Mouse (Mus musculus): Measurements from ENCODE around the gene Fam161a. TPM values are rescaled to one million over a fixed set of nuclear protein-coding genes. Genes with fewer than 3 reads are reported as not detected.

Fam161a gene
- polyA plus RNA-seq, 1 experiment = 0.18 TPM

DNA sequence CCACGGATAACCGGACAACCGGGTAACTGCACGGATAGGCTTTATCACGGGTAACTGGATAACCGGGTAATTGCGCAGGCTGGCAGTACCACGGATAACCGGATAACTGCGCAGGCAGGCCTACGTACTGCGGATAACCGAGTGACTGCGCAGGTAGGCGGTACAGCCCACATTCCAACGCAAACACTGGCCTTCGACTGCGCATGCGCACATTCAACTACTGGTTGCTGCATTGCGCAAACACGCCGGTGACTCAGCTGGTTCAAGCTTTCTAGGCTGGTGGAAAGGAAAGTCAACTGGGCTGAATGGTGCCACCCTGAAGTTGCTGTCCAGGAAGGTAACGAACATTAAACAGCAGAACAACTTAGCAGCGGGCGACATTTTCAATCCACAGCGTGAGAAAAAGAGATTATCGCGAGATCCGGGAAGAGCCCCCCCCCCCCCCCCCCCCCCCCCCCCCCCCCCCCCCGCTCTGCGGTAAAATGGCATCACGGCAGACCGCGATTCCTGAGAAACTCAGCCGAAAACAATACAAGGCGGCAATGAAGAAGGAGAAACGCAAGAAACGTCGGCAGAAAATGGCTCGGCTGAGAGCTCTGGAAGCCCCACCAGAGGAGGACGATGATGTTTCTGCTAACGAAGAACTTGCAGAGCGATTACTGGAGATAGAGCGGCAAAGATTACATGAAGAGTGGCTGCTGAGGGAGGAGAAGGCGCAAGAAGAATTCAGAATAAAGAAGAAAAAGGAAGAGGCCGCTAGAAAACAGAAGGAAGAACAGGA is 34.4 kb upstream of the Fam161a start:
- Histone ChIP-seq H3K9me3 (ENCODE audit: control insufficient read depth, low read length) (peaks cover 13% of the 10 kb centered on the region), H3K4me3 (replicated peaks) (peak overlapping the region; percentile 79), H3K36me3 (ENCODE audit: control insufficient read depth) (peaks cover 51% of the 10 kb centered on the region), H3K4me1 (ENCODE audit: control insufficient read depth) (peaks cover 48% of the 10 kb centered on the region), H3K27me3 (ENCODE audit: control insufficient read depth) (no peaks in the 10 kb centered on the region)
- peak; percentile 10; the same call in 1 of the 2 replicates for TF ChIP-seq GATA1 (IDR thresholded peaks at IDR 0.05; ENCODE audit: low read length)
- no peak for TF ChIP-seq TAL1 (IDR thresholded peaks at IDR 0.05; ENCODE audit: low read length)

DNA sequence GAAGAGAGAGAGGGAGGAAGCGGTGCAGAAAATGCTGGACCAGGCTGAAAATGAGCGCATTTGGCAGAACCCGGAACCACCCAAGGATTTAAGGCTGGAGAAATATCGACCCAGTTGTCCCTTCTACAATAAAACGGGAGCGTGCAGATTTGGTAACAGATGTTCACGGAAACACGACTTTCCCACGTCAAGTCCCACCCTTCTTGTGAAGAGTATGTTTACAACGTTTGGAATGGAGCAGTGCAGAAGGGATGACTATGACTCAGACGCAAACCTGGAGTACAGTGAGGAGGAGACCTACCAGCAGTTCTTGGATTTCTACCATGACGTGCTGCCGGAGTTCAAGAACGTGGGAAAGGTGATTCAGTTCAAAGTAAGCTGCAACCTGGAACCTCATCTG is 33.7 kb upstream of the Fam161a start:
- Histone ChIP-seq H3K4me3 (replicated peaks) (peak overlapping the region; percentile 79), H3K36me3 (ENCODE audit: control insufficient read depth) (peaks cover 58% of the 10 kb centered on the region), H3K4me1 (ENCODE audit: control insufficient read depth) (peaks cover 53% of the 10 kb centered on the region), H3K9me3 (ENCODE audit: control insufficient read depth, low read length) (peaks cover 13% of the 10 kb centered on the region), H3K27me3 (ENCODE audit: control insufficient read depth) (no peaks in the 10 kb centered on the region)
- TF ChIP-seq TAL1 (IDR thresholded peaks at IDR 0.05; ENCODE audit: low read length) = no peak
- TF ChIP-seq GATA1 (IDR thresholded peaks at IDR 0.05; ENCODE audit: low read length) = no peak

DNA sequence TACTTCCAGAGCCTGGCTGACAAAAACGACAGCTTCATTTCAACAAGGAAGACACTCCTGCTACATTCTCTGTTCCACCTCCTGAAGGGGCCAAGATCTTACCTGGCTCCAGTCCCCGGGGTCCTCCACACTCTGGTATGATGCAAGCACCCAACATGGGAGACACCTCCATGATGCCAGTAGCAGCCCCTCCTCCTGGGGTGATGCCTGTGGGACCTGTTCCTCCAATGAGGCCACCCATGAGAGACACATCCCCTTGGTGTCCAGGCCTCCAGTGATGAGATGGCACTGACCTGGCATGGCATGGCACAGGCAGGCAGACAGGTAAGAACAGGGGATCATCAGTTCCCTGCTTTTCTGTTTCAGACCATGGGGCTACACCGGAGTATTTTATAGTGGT is 29.1 kb upstream of the Fam161a start:
- TF ChIP-seq TAL1 (IDR thresholded peaks at IDR 0.05; ENCODE audit: low read length) (no peak), GATA1 (IDR thresholded peaks at IDR 0.05; ENCODE audit: low read length) (no peak)
- peaks cover 65% of the 10 kb centered on the region for H3K4me1 ChIP-seq (ENCODE audit: control insufficient read depth)
- peak overlapping the region; percentile 19 for H3K4me3 ChIP-seq (replicated peaks)
- no peaks in the 10 kb centered on the region; the same call in 1 of the 2 replicates for H3K9me3 ChIP-seq (ENCODE audit: control insufficient read depth, low read length)
- H3K27me3 ChIP-seq (ENCODE audit: control insufficient read depth) = no peaks in the 10 kb centered on the region
- H3K36me3 ChIP-seq (ENCODE audit: control insufficient read depth) = peaks cover 68% of the 10 kb centered on the region

DNA sequence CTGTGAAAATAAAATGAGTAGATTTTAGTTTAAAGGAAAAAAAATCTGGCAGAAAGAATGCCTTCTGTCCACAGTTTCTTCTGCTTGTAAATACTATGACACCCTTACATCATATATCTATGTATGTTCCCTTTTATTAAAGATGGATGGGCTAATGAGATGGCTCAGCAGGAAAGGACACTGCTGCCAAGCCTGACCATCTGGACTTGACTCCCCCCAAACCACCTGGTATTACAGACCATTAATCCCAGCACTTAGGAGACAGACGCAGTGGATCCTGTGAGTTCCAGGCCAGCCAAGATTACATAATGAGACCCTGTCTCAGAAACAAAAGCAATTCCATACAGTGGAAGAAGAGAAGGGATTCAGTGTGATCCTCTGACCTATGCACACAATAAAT is 28.6 kb upstream of the Fam161a start:
- TF ChIP-seq TAL1 (IDR thresholded peaks at IDR 0.05; ENCODE audit: low read length) (no peak), GATA1 (IDR thresholded peaks at IDR 0.05; ENCODE audit: low read length) (no peak)
- Histone ChIP-seq H3K27me3 (ENCODE audit: control insufficient read depth) (no peaks in the 10 kb centered on the region), H3K4me3 (replicated peaks) (no peak overlapping the region), H3K36me3 (ENCODE audit: control insufficient read depth) (peaks cover 65% of the 10 kb centered on the region), H3K9me3 (ENCODE audit: control insufficient read depth, low read length) (no peaks in the 10 kb centered on the region; the same call in 1 of the 2 replicates), H3K4me1 (ENCODE audit: control insufficient read depth) (peaks cover 65% of the 10 kb centered on the region)

DNA sequence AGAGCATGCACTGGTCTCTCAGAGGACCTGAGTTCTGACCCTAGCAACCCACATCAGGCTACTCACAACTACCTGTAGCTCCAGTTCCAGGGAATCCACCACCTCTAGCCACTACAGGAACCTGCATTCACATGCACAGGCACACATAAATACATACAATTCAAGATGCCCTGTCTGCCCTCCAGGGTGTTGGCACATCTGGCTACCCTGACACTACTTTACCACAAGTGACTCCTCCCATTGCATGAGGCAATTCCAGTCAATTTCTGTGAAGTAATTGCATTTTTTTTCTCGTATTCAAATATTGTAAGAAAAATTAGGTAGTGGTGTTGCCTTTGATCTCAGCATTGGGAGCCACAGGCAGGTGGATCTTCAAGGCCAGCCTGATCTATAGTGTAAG is 28.1 kb upstream of the Fam161a start:
- Histone ChIP-seq H3K4me1 (ENCODE audit: control insufficient read depth) (peaks cover 65% of the 10 kb centered on the region), H3K4me3 (replicated peaks) (no peak overlapping the region), H3K9me3 (ENCODE audit: control insufficient read depth, low read length) (no peaks in the 10 kb centered on the region), H3K36me3 (ENCODE audit: control insufficient read depth) (peaks cover 60% of the 10 kb centered on the region), H3K27me3 (ENCODE audit: control insufficient read depth) (no peaks in the 10 kb centered on the region)
- TF ChIP-seq GATA1 (IDR thresholded peaks at IDR 0.05; ENCODE audit: low read length) (no peak), TAL1 (IDR thresholded peaks at IDR 0.05; ENCODE audit: low read length) (no peak)

DNA sequence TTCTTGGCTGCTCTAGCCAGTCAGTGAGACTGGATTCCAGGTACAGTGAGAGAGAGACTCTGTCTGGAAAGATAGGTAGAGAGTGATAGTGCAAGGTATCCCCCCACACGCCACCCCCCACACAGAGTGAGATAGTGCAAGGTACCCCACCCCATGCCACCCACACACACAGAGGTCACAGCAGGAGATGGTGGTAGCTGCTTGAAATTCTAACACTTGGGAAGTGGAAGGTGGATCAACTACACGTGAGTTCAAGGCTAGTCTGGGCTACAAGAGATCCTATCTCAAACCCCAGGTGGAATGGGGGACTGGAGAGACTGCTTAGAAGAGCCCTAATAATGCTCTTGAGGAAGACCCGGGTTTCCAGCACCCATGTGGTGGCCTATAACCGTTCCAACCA is 26.3 kb upstream of the Fam161a start:
- H3K36me3 ChIP-seq (ENCODE audit: control insufficient read depth) = peaks cover 50% of the 10 kb centered on the region
- peaks cover 61% of the 10 kb centered on the region for H3K4me1 ChIP-seq (ENCODE audit: control insufficient read depth)
- TF ChIP-seq GATA1 (IDR thresholded peaks at IDR 0.05; ENCODE audit: low read length) = no peak

DNA sequence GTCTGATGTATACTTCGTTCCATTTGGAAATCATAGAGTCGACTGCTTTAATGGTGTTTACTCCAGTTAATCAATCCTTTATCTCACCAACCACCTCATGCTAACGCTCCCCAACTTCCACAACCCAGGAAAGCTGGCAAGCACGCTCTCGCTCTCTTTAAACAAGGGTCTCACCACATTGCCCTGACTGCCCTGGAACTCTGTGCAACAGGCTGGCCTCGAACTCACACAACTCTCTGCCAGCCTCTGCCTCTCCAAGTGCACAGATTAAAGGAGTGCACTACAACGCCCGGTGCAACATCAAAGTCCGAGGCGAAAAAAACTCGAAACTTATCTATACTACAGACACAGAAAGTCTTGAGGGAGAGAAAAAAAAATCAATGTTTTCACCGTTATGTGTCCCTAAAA is 25.8 kb upstream of the Fam161a start:
- Histone ChIP-seq H3K36me3 (ENCODE audit: control insufficient read depth) (peaks cover 45% of the 10 kb centered on the region), H3K9me3 (ENCODE audit: control insufficient read depth, low read length) (no peaks in the 10 kb centered on the region), H3K27me3 (ENCODE audit: control insufficient read depth) (no peaks in the 10 kb centered on the region), H3K4me1 (ENCODE audit: control insufficient read depth) (peaks cover 56% of the 10 kb centered on the region), H3K4me3 (replicated peaks) (peak overlapping the region; percentile 83)
- TF ChIP-seq GATA1 (IDR thresholded peaks at IDR 0.05; ENCODE audit: low read length) (no peak), TAL1 (IDR thresholded peaks at IDR 0.05; ENCODE audit: low read length) (no peak)

More for the DNA sequence above, 26.3 kb upstream of the Fam161a start:
- H3K9me3 ChIP-seq (ENCODE audit: control insufficient read depth, low read length) = no peaks in the 10 kb centered on the region
- no peaks in the 10 kb centered on the region for H3K27me3 ChIP-seq (ENCODE audit: control insufficient read depth)
- H3K4me3 ChIP-seq (replicated peaks) = peak overlapping the region; percentile 83

DNA sequence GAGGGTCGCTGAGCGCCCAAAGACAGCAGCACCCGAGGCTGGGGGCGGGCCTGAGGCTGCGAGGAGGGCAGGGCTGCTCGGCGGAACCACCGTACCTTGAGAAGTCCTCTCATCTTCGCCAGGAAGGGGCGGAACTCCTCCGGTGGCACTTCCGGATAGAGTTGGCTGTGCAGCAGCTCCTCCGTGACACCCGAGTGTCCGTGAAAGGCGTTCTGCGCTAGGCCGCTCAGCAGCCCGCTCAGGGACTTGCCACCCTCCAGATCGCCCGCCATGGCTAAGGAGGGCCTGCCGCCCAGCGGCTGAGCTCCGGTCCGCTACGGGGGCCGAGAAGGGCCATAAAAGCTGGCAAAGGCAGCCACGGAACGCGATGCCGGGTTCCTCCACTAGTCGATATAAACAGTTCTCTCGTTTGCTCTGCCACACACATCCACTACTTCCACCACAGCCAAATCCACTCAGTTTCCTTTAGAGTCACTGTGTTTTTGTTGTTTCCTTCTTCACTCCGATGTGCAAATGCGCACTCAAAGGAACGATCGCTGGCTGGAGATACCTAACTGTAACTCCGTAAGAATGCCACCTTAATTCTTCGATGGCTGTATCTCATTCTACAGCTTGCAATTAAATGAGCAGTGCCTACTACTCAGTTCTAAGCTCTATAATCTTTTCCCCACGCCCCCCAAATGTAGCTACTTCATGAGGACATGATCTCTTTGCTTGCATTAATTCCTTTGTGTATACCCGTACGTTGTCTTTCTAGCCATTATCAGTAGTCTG is 25.2 kb upstream of the Fam161a start, which contains the start of the genes Gm28048 and Commd1:
TSS of gene Gm28048 (minus strand) at position 107 of the 774 bp plus-strand sequence.
TSS of gene Commd1 (minus strand) at position 399 of the 774 bp plus-strand sequence.
- no peaks in the 10 kb centered on the region for H3K27me3 ChIP-seq (ENCODE audit: control insufficient read depth)
- peak within 1 kb of the TSS; percentile 83 for H3K4me3 ChIP-seq (replicated peaks)
- H3K9me3 ChIP-seq (ENCODE audit: control insufficient read depth, low read length) = no peaks in the 10 kb centered on the region
- TF ChIP-seq TAL1 (IDR thresholded peaks at IDR 0.05; ENCODE audit: low read length) = no peak
- TF ChIP-seq GATA1 (IDR thresholded peaks at IDR 0.05; ENCODE audit: low read length) = no peak
- peaks cover 51% of the 10 kb centered on the region for H3K4me1 ChIP-seq (ENCODE audit: control insufficient read depth)
- H3K36me3 ChIP-seq (ENCODE audit: control insufficient read depth) = peaks cover 39% of the 10 kb centered on the region

DNA sequence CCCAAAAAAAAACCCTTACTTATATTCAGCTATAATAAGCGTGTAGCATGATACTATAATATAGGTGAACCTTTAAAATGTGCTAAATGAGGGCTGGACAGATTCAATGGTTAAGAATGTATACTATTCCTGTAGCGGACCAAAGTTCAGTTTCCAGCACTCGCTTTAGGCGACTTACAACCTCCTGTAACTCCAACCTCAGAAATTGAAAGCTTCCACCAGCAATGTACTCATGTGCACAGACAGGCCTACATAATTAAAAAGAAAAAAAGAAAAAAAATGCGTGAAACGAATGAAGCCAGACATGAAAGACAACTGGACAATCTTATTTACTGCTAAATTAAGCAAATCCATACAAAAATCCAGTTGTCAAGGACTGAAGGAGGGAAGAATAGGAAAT is 24.5 kb upstream of the Fam161a start:
- Histone ChIP-seq H3K4me3 (replicated peaks) (peak overlapping the region; percentile 83), H3K9me3 (ENCODE audit: control insufficient read depth, low read length) (no peaks in the 10 kb centered on the region), H3K27me3 (ENCODE audit: control insufficient read depth) (no peaks in the 10 kb centered on the region), H3K36me3 (ENCODE audit: control insufficient read depth) (peaks cover 32% of the 10 kb centered on the region), H3K4me1 (ENCODE audit: control insufficient read depth) (peaks cover 45% of the 10 kb centered on the region)
- TF ChIP-seq TAL1 (IDR thresholded peaks at IDR 0.05; ENCODE audit: low read length) = no peak
- no peak for TF ChIP-seq GATA1 (IDR thresholded peaks at IDR 0.05; ENCODE audit: low read length)

Measured in erythroblast, embryonic 14.5 days (primary cell).